Mouse (Mus musculus): Measurements from ENCODE around the gene Hs3st2. TPM values are rescaled to one million over a fixed set of nuclear protein-coding genes. Genes with fewer than 3 reads are reported as not detected.

Hs3st2 gene
- 25.3 and 38.7 TPM in 2 replicates for polyA plus RNA-seq (2021; fragmentation: Nextera tagmentation)
- long read RNA-seq, experiment 1, transcript Hs3st2-201 (2 exons, 2,278 nt): major isoform, 130 of 152 reads
- long read RNA-seq, experiment 1, partial matches to known transcripts: 2 of 152 reads
- long read RNA-seq, experiment 1, other reads (novel, unspliced or antisense): 20 of 152 reads
- long read RNA-seq, experiment 2, transcript Hs3st2-201 (2 exons, 2,278 nt): major isoform, 14 of 26 reads
- long read RNA-seq, experiment 2, partial matches to known transcripts: 9 of 26 reads
- long read RNA-seq, experiment 2, other reads (novel, unspliced or antisense): 3 of 26 reads

DNA sequence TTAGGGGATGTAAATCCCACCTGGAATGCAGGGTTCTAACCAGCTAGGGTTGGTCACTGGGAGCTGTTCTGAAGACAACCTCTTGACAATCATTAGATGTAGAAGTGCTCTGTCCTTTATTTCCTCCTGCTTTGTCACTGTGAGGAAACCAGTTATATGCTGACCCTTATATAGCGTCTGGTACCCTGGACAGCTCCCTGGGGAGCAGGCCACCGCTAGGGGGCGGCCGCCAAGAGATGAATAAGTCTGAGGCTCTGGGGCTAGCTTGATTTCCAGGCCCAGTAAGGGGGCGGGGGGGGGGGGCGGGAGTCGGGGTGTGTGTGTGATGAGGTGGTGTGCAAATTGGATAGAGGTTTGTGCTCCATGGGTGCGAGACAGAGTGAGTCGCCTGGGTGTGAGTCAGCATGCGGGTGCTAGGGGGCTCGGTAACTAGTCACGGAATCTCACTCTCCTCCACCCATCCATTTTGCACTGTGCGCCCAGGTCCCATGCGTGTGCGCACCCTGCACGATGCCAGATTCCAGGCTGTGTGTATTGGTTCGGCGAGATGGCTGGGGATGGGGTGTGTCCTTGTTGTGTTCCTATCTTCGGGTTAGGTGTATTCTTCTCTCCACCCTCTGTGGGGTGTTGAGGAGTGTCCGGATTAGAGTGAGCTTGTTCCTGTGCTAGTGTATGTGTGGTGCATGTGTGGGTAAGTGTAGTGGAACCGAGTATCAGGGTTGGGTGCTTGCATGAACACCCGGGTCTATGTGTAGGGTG lies at the start of gene Hs3st2:
Gene Hs3st2, plus strand, starts transcription at position 635 of the 759 bp plus-strand sequence.

All from left cerebral cortex, adult 6 months (tissue).